Mouse (Mus musculus): ENCODE measurements around the gene Olfr1280.
"Not testable (repeated sequence)": the region's sequence is repeated elsewhere in the genome, so short reads cannot be mapped to it uniquely, and the experiment has no call there.

The Olfr1280 gene

DNA sequence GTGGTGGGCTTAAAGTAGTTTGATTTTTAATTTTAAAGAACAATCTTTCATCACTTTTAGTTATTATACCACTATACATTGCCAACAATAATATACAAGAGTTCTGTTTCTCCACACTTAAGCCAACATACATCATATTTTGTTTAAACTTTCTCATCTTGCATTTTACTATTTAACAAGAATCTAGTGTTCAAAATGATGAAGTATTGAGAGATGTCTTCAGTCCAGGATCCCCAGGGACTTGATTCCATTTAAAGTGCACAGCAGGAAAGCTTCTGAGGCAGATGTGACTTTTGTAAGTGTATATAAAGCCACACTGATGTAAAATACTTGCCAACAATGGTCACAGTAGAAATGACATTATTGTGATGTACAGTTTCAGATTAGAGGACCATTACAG lies at the start of gene Olfr1280:
Gene Olfr1280 (plus strand): TSS at position 301 of the 400 bp plus-strand sequence.
- no peak for DNase-seq (ENCODE audit: low read depth, low spot score)

- no peak for DNase-seq (ENCODE audit: low read depth, low spot score)
These were observed 39.8 kb upstream of the Olfr1280 start, which contains the start of gene Olfr1277 for GRCm38 (mm10) chr2:111274006-111274405. Gene Olfr1277, minus strand, starts transcription at chr2:111274106.

GRCm38 (mm10) chr2:111289836-111290235 lies 24.0 kb upstream of the Olfr1280 start, which contains the start of gene Olfr1278:
Gene Olfr1278, plus strand, starts transcription at chr2:111290136.
- DNase-seq (ENCODE audit: low read depth, low spot score) = no peak

DNA sequence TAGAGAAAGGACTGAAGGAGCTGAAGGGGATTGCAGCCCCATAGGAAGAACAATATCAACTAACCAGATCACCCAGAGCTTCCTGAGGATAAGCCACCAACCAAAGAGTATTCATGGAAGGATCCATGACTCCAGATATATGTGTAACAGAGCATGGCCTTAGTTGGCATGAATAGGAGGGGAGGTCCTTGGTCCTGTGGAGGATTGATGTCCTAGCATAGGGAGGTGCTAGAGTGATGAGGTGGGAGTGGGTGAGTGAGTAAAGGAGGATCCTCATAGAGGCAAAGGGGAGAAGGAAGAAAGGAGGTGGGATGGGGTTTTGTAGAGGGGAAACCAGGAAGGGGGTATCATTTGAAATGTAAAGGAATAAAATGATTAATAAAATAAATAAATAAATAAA lies 15.3 kb upstream of the Olfr1280 start:
- DNase-seq (ENCODE audit: low read depth, low spot score) = no peak

DNA sequence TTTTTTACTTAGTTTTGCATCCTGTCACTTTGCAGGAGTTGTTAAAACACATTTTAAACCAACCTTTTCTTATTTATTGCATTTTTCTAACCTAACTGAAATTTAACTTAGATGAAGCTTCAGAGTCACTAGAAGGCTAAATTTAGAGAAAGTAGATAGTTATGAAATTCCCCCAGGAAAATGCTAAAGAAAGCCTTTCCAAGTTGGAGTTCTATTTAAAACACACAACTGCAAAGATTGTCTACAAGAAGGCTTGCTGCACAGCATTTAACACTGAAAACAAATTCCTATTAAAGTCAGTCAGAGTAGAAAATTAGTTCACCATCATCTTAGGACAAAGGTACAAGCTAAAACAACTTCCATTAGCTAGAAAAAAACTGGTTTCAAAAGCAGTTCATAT lies 13.4 kb upstream of the Olfr1280 start, which contains the start of gene Olfr1279:
Gene Olfr1279 (plus strand): TSS at position 262 of the 400 bp plus-strand sequence.
- no peak for DNase-seq (ENCODE audit: low read depth, low spot score)

GRCm38 (mm10) chr2:111326220-111326619 lies 12.4 kb downstream of the Olfr1280 start, which contains the start of gene Olfr1281:
Gene Olfr1281, plus strand, starts transcription at chr2:111326520.
- DNase-seq (ENCODE audit: low read depth, low spot score) = no peak

DNA sequence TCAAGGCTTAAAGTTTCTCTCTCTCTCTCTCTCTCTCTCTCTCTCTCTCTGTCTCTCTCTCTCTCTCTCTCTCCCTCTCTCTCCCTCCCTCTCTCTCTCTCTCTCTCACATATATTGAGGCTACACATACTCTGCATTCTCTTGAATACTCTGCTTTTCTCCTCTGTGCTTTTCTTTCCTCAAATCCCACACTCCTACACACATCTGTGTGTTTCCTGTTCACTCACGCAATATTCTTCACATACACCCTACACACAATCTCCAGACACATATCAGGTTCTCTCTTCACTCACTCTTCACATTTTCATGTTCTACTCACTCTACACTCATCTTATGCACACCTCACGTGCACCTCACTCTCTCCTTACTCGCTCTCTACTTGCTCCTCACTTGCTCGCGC lies 19.9 kb downstream of the Olfr1280 start:
- DNase-seq (ENCODE audit: low read depth, low spot score) = not testable (repeated sequence)

- no peak for DNase-seq (ENCODE audit: low read depth, low spot score)
These were observed 22.2 kb downstream of the Olfr1280 start, which contains the start of gene Olfr1282 for GRCm38 (mm10) chr2:111335976-111336375. Gene Olfr1282, minus strand, starts transcription at chr2:111336076.

DNA sequence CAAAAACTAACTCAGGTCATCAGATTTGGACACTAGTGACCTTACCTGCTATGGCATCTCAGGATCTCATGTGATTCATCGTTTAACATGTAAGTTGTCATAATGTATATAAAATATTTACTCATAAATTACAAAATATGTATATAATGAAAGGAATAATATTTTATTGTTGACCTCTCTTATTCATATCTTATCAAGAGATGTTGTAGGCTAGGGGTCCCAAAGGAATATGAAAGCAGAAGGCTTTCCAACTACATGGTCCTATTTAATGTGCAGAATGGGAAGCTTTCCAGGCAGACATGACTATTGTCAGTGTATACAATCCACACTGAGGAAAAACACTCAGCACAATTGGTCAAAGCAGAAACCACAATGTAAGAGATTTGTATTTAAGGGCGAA lies 52.7 kb downstream of the Olfr1280 start, which contains the start of gene Olfr1283:
Gene Olfr1283 (plus strand): TSS at position 301 of the 400 bp plus-strand sequence.
- no peak for DNase-seq (ENCODE audit: low read depth, low spot score)

DNA sequence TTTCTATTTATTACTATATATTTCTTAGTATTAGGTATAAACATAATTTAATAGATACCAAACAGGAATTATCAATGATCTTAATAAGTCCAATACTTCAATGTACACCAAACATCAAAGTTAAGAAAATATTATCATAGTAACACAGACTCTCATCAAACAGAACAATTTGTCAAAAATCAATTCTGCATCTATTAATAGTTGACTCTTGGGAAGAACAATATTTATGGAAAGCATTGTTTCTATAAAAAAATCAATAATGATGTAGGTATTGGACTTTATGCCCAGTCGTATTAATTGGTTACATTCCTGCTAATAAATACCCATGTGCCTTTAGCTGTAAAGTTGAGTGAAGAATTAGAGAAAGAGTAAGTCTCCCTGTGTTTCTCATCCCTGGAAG lies 61.4 kb downstream of the Olfr1280 start, which contains the start of gene Olfr1284:
Gene Olfr1284 (plus strand): TSS at position 301 of the 400 bp plus-strand sequence.
- no peak for DNase-seq (ENCODE audit: low read depth, low spot score)

All from WW6 (cell line).